Mouse (Mus musculus) gastrocnemius, postnatal 14 days (tissue): ENCODE results near the gene Pxn. TPM values are rescaled to one million over a fixed set of nuclear protein-coding genes. Genes with fewer than 3 reads are reported as not detected.
"Not testable (repeated sequence)": the region's sequence is repeated elsewhere in the genome, so short reads cannot be mapped to it uniquely, and the experiment has no call there.

Source experiments
- DNase-seq: peaks from one replicate; pipeline ENCODE4 v3.0.0; 2021; ENCODE audit warnings: mixed read lengths
- intact Hi-C: fragments of 180-260 bp; cut with DNase I; formaldehyde crosslinking; loops from one replicate; pipeline ENCODE4 v1.15.1; 2025; ENCODE audit warnings: low total_unique reads
- total RNA-seq, 2 experiments: library from RNA; stranded (reverse); gene quantifications; 2 replicates each; pipeline ENCODE4 v1.2.3; 2021

The Pxn gene
- total RNA-seq, 2 experiments from 2014 or later: 80.6 to 83.4 TPM

GRCm38 (mm10) chr5:115505617-115506016, 859 bp upstream of the Pxn start:
- peak; percentile 2 for DNase-seq
- intact Hi-C loops: loop anchor here (1.0 kb wide), 1 partner anchor 33 kb away; no protein-coding TSS in a partner anchor

- intact Hi-C loops: no loop called here
- DNase-seq: peak; percentile 7
Measured at GRCm38 (mm10) chr5:115507267-115507980, 948 bp downstream of the Pxn start.

GRCm38 (mm10) chr5:115507981-115508858, 1.7 kb downstream of the Pxn start:
- DNase-seq: peak; percentile 40

GRCm38 (mm10) chr5:115508859-115509147, 2.3 kb downstream of the Pxn start:
- peak; percentile 78 for DNase-seq
- intact Hi-C loops: no loop called here

More at GRCm38 (mm10) chr5:115507981-115508858, 1.7 kb downstream of the Pxn start:
- intact Hi-C loops: no loop called here

- DNase-seq: peak; percentile 54
Measured at GRCm38 (mm10) chr5:115509321-115509761, 2.9 kb downstream of the Pxn start.

GRCm38 (mm10) chr5:115509790-115510689, 3.6 kb downstream of the Pxn start:
- no peak for DNase-seq
- intact Hi-C loops: no loop called here

More at GRCm38 (mm10) chr5:115509321-115509761, 2.9 kb downstream of the Pxn start:
- intact Hi-C loops: no loop called here

- DNase-seq: no peak
- intact Hi-C loops: no loop called here
Measured at GRCm38 (mm10) chr5:115512375-115512774, 5.9 kb downstream of the Pxn start.

GRCm38 (mm10) chr5:115513246-115513645, 6.8 kb downstream of the Pxn start:
- no peak for DNase-seq
- intact Hi-C loops: no loop called here

GRCm38 (mm10) chr5:115513721-115514120, 7.2 kb downstream of the Pxn start:
- no peak for DNase-seq
- intact Hi-C loops: no loop called here

- intact Hi-C loops: no loop called here
- DNase-seq: no peak
Measured at GRCm38 (mm10) chr5:115514346-115514745, 7.9 kb downstream of the Pxn start.

GRCm38 (mm10) chr5:115514896-115515587, 8.6 kb downstream of the Pxn start:
- DNase-seq: peak; percentile 52
- intact Hi-C loops: no loop called here

GRCm38 (mm10) chr5:115516081-115516907, 9.8 kb downstream of the Pxn start:
- DNase-seq: peak; percentile 38
- intact Hi-C loops: no loop called here

- intact Hi-C loops: no loop called here
- no peak for DNase-seq
Measured at GRCm38 (mm10) chr5:115516908-115517307, 10.4 kb downstream of the Pxn start.

GRCm38 (mm10) chr5:115517501-115517900, 11.0 kb downstream of the Pxn start:
- intact Hi-C loops: no loop called here
- no peak for DNase-seq

GRCm38 (mm10) chr5:115518214-115518613, 11.7 kb downstream of the Pxn start:
- intact Hi-C loops, DNase-seq: not testable (repeated sequence)

- peak; percentile 66 for DNase-seq
- intact Hi-C loops: no loop called here
Measured at GRCm38 (mm10) chr5:115520325-115520869, 13.9 kb downstream of the Pxn start.

- intact Hi-C loops: no loop called here
Measured at GRCm38 (mm10) chr5:115521553-115522461, 15.3 kb downstream of the Pxn start.

More at GRCm38 (mm10) chr5:115521553-115522461, 15.3 kb downstream of the Pxn start:
- no peak for DNase-seq
